Comparison of ENCODE assay signal across 8 mouse cellular contexts in the genomic region with DNA sequence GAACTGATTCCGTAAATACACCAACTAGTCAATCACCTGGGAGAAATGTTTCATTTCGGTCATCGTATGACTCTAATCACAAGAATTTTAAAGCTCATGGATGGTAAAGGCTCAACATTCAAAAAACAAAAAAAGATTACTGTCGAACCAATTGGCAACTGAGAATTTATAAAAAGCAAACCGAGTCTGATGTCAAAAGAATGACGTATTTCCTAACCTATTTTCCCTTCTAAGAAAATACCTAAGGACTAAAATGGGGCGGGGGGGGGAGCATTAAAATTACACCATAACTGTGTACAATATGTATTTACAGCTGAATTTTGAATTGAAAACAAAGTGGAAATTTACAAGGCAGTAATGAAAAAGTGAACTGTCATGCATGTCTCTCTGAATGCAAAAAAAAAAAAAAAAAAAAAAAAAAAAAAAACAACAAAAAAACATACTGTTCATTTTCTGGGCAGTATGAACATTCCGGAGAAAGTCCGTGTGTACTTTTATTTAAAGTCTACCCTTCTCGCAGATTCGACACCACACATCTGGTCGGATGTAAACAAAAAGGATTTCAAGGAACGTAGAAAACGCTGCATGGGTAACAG. TPM values are rescaled to one million over a fixed set of nuclear protein-coding genes. Genes with fewer than 3 reads are reported as not detected.
A peak's percentile ranks its signal among the peaks of the same experiment; 100 is the strongest.
DNase-seq lines count a peak whose midpoint lies in the region; ATAC-seq lines count a peak whose summit lies in the region.

No protein-coding gene starts in this region.

- WGBS in embryonic facial prominence, embryonic 15.5 days: 18% methylated on average over 14 of the region's 14 CpGs
- WGBS in limb, embryonic 12.5 days: 27% methylated on average over 14 of the region's 14 CpGs
- WGBS in stomach, embryonic 15.5 days: 22% methylated on average over 14 of the region's 14 CpGs

- peak overlapping the region; percentile 97 for H3K27ac ChIP-seq in embryonic facial prominence, embryonic 15.5 days (replicated peaks)
- peak overlapping the region; percentile 89 for H3K27ac ChIP-seq in limb, embryonic 12.5 days
- H3K27ac ChIP-seq in stomach, embryonic 15.5 days: peak overlapping the region; percentile 95

- DNase-seq in retina, embryonic 14.5 days (ENCODE audit: low spot score): peak; percentile 4
- DNase-seq in retina, postnatal 1 day: no peak
- DNase-seq in kidney, adult 8-10 months: no peak
- no peak for DNase-seq in frontal cortex, postnatal 10 days (ENCODE audit: low spot score in 2 of 2)
- no peak for DNase-seq in layer of hippocampus, adult 11-12 months (ENCODE audit: low spot score)

- H3K9me3 ChIP-seq in embryonic facial prominence, embryonic 15.5 days (replicated peaks): no peaks in the 10 kb centered on the region
- no peaks in the 10 kb centered on the region for H3K9me3 ChIP-seq in limb, embryonic 12.5 days
- H3K9me3 ChIP-seq in stomach, embryonic 15.5 days: no peaks in the 10 kb centered on the region

- no peaks in the 10 kb centered on the region for H3K27me3 ChIP-seq in embryonic facial prominence, embryonic 15.5 days
- no peaks in the 10 kb centered on the region for H3K27me3 ChIP-seq in limb, embryonic 12.5 days
- no peaks in the 10 kb centered on the region for H3K27me3 ChIP-seq in stomach, embryonic 15.5 days (replicated peaks)

- H3K4me3 ChIP-seq in embryonic facial prominence, embryonic 15.5 days (replicated peaks): peak overlapping the region; percentile 96
- H3K4me3 ChIP-seq in limb, embryonic 12.5 days (replicated peaks): peak overlapping the region; percentile 69
- peak overlapping the region; percentile 91 for H3K4me3 ChIP-seq in stomach, embryonic 15.5 days (replicated peaks)

- H3K4me2 ChIP-seq in embryonic facial prominence, embryonic 15.5 days (replicated peaks): peak overlapping the region; percentile 65
- peak overlapping the region; percentile 54 for H3K4me2 ChIP-seq in limb, embryonic 12.5 days
- H3K4me2 ChIP-seq in stomach, embryonic 15.5 days: peak overlapping the region; percentile 49

- no peak for ATAC-seq in embryonic facial prominence, embryonic 15.5 days (ENCODE audit: insufficient number of reproducible peaks, low FRiP score, low TSS enrichment, low read depth)
- ATAC-seq in limb, embryonic 12.5 days (ENCODE audit: insufficient number of reproducible peaks, insufficient read depth, low FRiP score, low TSS enrichment, low read depth): no peak
- no peak for ATAC-seq in stomach, embryonic 15.5 days (ENCODE audit: insufficient read depth, low FRiP score, low read depth)

- peak overlapping the region; percentile 71 for H3K9ac ChIP-seq in embryonic facial prominence, embryonic 15.5 days
- H3K9ac ChIP-seq in limb, embryonic 12.5 days (replicated peaks): peak overlapping the region; percentile 79
- peak overlapping the region; percentile 81 for H3K9ac ChIP-seq in stomach, embryonic 15.5 days

- 0 out of 2 replicates have a peak, but pooled peaks cover 4% of the 10 kb centered on the region for H3K4me1 ChIP-seq in embryonic facial prominence, embryonic 15.5 days
- H3K4me1 ChIP-seq in limb, embryonic 12.5 days (replicated peaks): peaks cover 6% of the 10 kb centered on the region; the same call in 1 of the 2 replicates
- H3K4me1 ChIP-seq in stomach, embryonic 15.5 days: 0 out of 2 replicates have a peak, but pooled peaks cover 2% of the 10 kb centered on the region

- peaks cover 20% of the 10 kb centered on the region for H3K36me3 ChIP-seq in embryonic facial prominence, embryonic 15.5 days
- H3K36me3 ChIP-seq in limb, embryonic 12.5 days: peaks cover 21% of the 10 kb centered on the region
- H3K36me3 ChIP-seq in stomach, embryonic 15.5 days: peaks cover 12% of the 10 kb centered on the region

RNA-seq across cellular contexts. Expression of a gene that starts 0.6 kb away (rescaled TPM):
- 28.6 and 30.5 TPM in 2 replicates for polyA plus RNA-seq in embryonic facial prominence, embryonic 15.5 days (2015; fragmentation: Nextera tagmentation; extraction: Ambion mirVana)
- polyA plus RNA-seq in limb, embryonic 12.5 days (2016; fragmentation: Nextera tagmentation; extraction: Ambion mirVana): 35.2 and 42.8 TPM in 2 replicates
- polyA plus RNA-seq in stomach, embryonic 15.5 days (2015; fragmentation: Nextera tagmentation; extraction: Ambion mirVana): 31.5 and 33.1 TPM in 2 replicates

RNA-seq across cellular contexts. Expression of a gene that starts 15.6 kb away (rescaled TPM):
- polyA plus RNA-seq in embryonic facial prominence, embryonic 15.5 days (2015; fragmentation: Nextera tagmentation; extraction: Ambion mirVana): 12.0 and 12.6 TPM in 2 replicates
- polyA plus RNA-seq in limb, embryonic 12.5 days (2016; fragmentation: Nextera tagmentation; extraction: Ambion mirVana): 6.6 and 7.7 TPM in 2 replicates
- polyA plus RNA-seq in stomach, embryonic 15.5 days (2015; fragmentation: Nextera tagmentation; extraction: Ambion mirVana): 14.3 and 16.3 TPM in 2 replicates

RNA-seq across cellular contexts. Expression of a gene that starts 31.2 kb away (rescaled TPM):
- polyA plus RNA-seq in embryonic facial prominence, embryonic 15.5 days (2015; fragmentation: Nextera tagmentation; extraction: Ambion mirVana): 235 and 238 TPM in 2 replicates
- 195 and 197 TPM in 2 replicates for polyA plus RNA-seq in limb, embryonic 12.5 days (2016; fragmentation: Nextera tagmentation; extraction: Ambion mirVana)
- polyA plus RNA-seq in stomach, embryonic 15.5 days (2015; fragmentation: Nextera tagmentation; extraction: Ambion mirVana): 191 and 197 TPM in 2 replicates
